Mouse (Mus musculus) thymus, adult 2 months (tissue): Measurements from ENCODE around the gene Mapkap1. TPM values are rescaled to one million over a fixed set of nuclear protein-coding genes. Genes with fewer than 3 reads are reported as not detected.
A peak's percentile ranks its signal among the peaks of the same experiment; 100 is the strongest.

Experiments
- DNase-seq: peaks from one replicate; pipeline ENCODE4 v3.0.0; 2021
- H3K27ac ChIP-seq: fragments of 200-500 bp; 2 replicates; pipeline ENCODE4 v1.5.1; 2012; ENCODE audit warnings: low read length, control low read depth; ENCODE audit not compliant: control insufficient read depth, insufficient read depth
- H3K27me3 ChIP-seq: fragments of 200-500 bp; 2 replicates; pipeline ENCODE4 v1.6.1; 2012; ENCODE audit warnings: mild to moderate bottlenecking, low read length, moderate library complexity, mixed read lengths; ENCODE audit not compliant: control insufficient read depth, insufficient read depth
- H3K36me3 ChIP-seq: fragments of 200-500 bp; 2 replicates; pipeline ENCODE4 v1.6.1; 2012; ENCODE audit warnings: mild to moderate bottlenecking, low read length, moderate library complexity; ENCODE audit not compliant: control insufficient read depth, insufficient read depth
- H3K4me1 ChIP-seq: fragments of 200-500 bp; replicated peaks from 2 replicates; pipeline ENCODE4 v1.6.1; 2012; ENCODE audit warnings: low read length; ENCODE audit not compliant: control insufficient read depth, insufficient read depth
- H3K4me3 ChIP-seq: fragments of 200-500 bp; 2 replicates; pipeline ENCODE4 v1.5.1; 2012; ENCODE audit warnings: mild to moderate bottlenecking, low read length, control low read depth, moderate library complexity; ENCODE audit not compliant: control insufficient read depth, insufficient read depth
- CTCF ChIP-seq: fragments of 200-500 bp; IDR thresholded peaks from 2 replicates; pipeline ENCODE4 v1.5.1; 2012; ENCODE audit warnings: mild to moderate bottlenecking, control low read depth, low read length, moderate library complexity, borderline replicate concordance; ENCODE audit not compliant: control insufficient read depth, poor library complexity, insufficient read depth; ENCODE audit errors: extremely low read depth
- POLR2A ChIP-seq: fragments of 200-500 bp; IDR thresholded peaks from 2 replicates; pipeline ENCODE4 v1.6.1; 2012; ENCODE audit warnings: mild to moderate bottlenecking, low read length, control low read depth, moderate library complexity; ENCODE audit not compliant: control insufficient read depth, poor library complexity, insufficient read depth; ENCODE audit errors: extremely low read depth
- WGBS: fragments of 180-500 bp; shearing (Covaris S2); methylation state at CpG from one replicate; pipeline ENCODE4 v1.1.7; 2018; 5-methylcytosine and 5-hydroxymethylcytosine counted together
- polyA plus RNA-seq: library from polyadenylated mRNA; depleted of rRNA; stranded (reverse); fragments of >200 nt; gene quantifications from 2 replicates; pipeline ENCODE4 v1.2.3, GENCODE M21; 2012

The Mapkap1 gene
- polyA plus RNA-seq, 1 experiment = 42.6 TPM

GRCm38 (mm10) chr2:34509856-34510255 is 103.3 kb downstream of the Mapkap1 start:
- TF ChIP-seq POLR2A (no peak), CTCF (no peak)
- H3K27ac ChIP-seq = no peak overlapping the region
- H3K4me3 ChIP-seq = no peak overlapping the region
- no peaks in the 10 kb centered on the region for H3K27me3 ChIP-seq
- DNase-seq = no peak
- 98% methylated on average over 5 of the region's 5 CpGs for WGBS
- H3K36me3 ChIP-seq = no peaks in the 10 kb centered on the region
- H3K4me1 ChIP-seq = no peaks in the 10 kb centered on the region

DNA sequence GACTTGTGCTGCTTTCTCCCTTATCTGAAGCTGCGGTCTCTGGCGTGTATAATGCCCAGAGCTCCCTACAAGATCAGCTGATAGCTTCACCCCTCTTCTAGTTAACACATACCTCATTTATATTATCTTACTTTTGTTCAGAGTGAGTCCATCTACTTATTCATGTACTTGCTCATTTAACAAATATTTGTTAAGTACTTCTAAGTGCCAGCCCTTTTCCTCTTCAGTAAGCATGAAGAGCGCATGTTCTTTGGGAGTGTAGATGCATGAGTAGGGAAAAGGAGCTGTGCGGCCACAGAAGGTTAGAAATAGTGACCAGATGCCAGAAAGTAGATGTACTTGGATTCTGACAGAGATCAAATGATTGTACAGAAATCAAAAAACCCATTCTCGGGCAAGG is 108.7 kb downstream of the Mapkap1 start:
- no peaks in the 10 kb centered on the region for H3K4me1 ChIP-seq
- no peak for DNase-seq
- no peaks in the 10 kb centered on the region for H3K36me3 ChIP-seq
- no peak overlapping the region for H3K27ac ChIP-seq
- H3K4me3 ChIP-seq = no peak overlapping the region
- WGBS = 91% methylated on average over 5 of the region's 5 CpGs
- H3K27me3 ChIP-seq = no peaks in the 10 kb centered on the region
- TF ChIP-seq CTCF = no peak
- TF ChIP-seq POLR2A = no peak

DNA sequence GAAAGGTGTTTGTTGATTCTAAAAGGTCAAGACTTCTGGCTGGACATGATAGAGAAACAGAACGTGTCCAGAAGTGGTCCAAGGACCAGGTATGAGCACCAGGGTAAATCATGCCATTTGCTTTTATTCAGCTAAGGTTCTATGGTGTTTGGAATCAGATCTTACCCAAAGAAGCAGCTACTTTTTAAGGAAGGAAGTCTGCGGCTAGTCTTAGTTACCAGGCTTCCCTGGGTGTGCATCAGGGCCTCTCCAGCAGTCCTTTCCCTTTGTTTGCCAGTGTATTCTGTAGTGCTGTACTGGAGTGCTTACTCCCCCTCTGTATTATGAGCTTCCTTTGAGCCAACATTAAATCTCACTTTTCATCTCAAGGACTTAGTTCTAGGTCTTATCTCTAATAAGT is 111.5 kb downstream of the Mapkap1 start:
- Histone ChIP-seq H3K27me3 (no peaks in the 10 kb centered on the region), H3K27ac (no peak overlapping the region), H3K4me1 (no peaks in the 10 kb centered on the region), H3K4me3 (no peak overlapping the region), H3K36me3 (no peaks in the 10 kb centered on the region)
- DNase-seq = no peak
- TF ChIP-seq CTCF (no peak), POLR2A (no peak)
- 34% methylated on average over 2 of the region's 2 CpGs for WGBS

DNA sequence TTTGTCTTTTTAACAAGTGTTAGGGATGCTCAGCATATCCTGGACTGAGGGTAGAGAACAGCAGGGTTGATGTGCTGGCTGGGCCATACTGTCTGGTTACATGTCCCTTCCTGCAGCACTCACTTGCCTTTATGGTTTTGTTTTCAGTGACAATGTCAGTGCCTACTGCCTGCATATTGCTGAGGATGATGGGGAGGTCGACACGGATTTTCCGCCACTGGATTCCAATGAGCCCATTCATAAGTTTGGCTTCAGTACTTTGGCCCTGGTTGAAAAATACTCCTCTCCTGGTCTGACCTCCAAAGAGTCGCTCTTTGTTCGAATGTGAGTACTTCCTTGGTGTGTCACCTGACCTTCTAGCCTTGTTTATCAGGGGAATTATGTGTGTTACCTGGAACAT is 112.0 kb downstream of the Mapkap1 start:
- Histone ChIP-seq H3K36me3 (no peaks in the 10 kb centered on the region), H3K4me3 (no peak overlapping the region), H3K4me1 (no peaks in the 10 kb centered on the region), H3K27ac (no peak overlapping the region), H3K27me3 (no peaks in the 10 kb centered on the region)
- TF ChIP-seq POLR2A (no peak), CTCF (no peak)
- no peak for DNase-seq
- 97% methylated on average over 5 of the region's 5 CpGs for WGBS

DNA sequence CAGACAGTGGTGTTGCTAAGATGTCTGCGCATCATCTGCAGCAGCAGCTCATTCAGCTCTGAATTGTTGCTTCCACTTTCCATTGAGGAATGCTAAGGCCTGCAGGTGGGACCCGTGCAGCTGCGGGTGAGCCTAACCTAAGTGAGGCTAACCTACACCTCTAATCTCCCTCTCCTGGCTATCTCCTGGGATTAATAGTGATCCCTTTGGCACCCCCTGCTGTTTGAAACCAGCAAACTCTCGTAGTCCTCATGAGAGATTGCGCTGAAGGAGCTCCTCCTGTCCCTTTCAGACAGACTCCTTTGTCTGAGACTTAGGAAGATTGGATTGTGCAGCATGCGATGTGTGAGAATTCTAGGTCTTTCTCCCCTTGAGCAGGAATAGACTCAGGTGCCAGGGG is 113.0 kb downstream of the Mapkap1 start:
- no peaks in the 10 kb centered on the region for H3K36me3 ChIP-seq
- WGBS = 84% methylated on average over 6 of the region's 6 CpGs
- H3K4me3 ChIP-seq = no peak overlapping the region
- no peaks in the 10 kb centered on the region for H3K27me3 ChIP-seq
- H3K4me1 ChIP-seq = no peaks in the 10 kb centered on the region
- DNase-seq = peak; percentile 24
- no peak for TF ChIP-seq CTCF
- TF ChIP-seq POLR2A = no peak
- no peak overlapping the region for H3K27ac ChIP-seq

GRCm38 (mm10) chr2:34521384-34521783 is 114.8 kb downstream of the Mapkap1 start:
- WGBS = 93% methylated on average over 3 of the region's 3 CpGs
- no peak for DNase-seq
- H3K4me1 ChIP-seq = no peaks in the 10 kb centered on the region
- no peak overlapping the region for H3K27ac ChIP-seq
- TF ChIP-seq POLR2A = no peak
- no peak for TF ChIP-seq CTCF
- no peak overlapping the region for H3K4me3 ChIP-seq
- no peaks in the 10 kb centered on the region for H3K36me3 ChIP-seq
- H3K27me3 ChIP-seq = no peaks in the 10 kb centered on the region
